Mouse (Mus musculus): ENCODE data around the gene BC049715. TPM values are rescaled to one million over a fixed set of nuclear protein-coding genes. Genes with fewer than 3 reads are reported as not detected.
"Not testable (repeated sequence)": the region's sequence is repeated elsewhere in the genome, so short reads cannot be mapped to it uniquely, and the experiment has no call there.

Gene BC049715
- polyA plus RNA-seq, 1 experiment from 2014 or later, result 2.6 TPM

GRCm38 (mm10) chr6:136795850-136796249 lies 31.6 kb upstream of the BC049715 start:
- Histone ChIP-seq H3K27me3 (replicated peaks; ENCODE audit: control insufficient read depth, insufficient read depth, low read length) (no peaks in the 10 kb centered on the region), H3K36me3 (ENCODE audit: control insufficient read depth, insufficient read depth, low read length) (no peaks in the 10 kb centered on the region), H3K27ac (ENCODE audit: low read depth, low read length) (no peak overlapping the region), H3K4me2 (no peak overlapping the region), H3K4me3 (ENCODE audit: low read depth, low read length) (no peak overlapping the region), H3K9me3 (ENCODE audit: control insufficient read depth, low read length) (no peaks in the 10 kb centered on the region), H3K4me1 (replicated peaks; ENCODE audit: control insufficient read depth, insufficient read depth, low read length) (no peaks in the 10 kb centered on the region), H3K9ac (ENCODE audit: low read depth, low read length) (no peak overlapping the region)
- WGBS, result 55% methylated on average over 6 of the region's 6 CpGs
- DNase-seq (ENCODE audit: low spot score) (no peak), ATAC-seq (replicated peaks; ENCODE audit: low FRiP score) (no peak)

GRCm38 (mm10) chr6:136797874-136798693 lies 29.3 kb upstream of the BC049715 start:
- DNase-seq (ENCODE audit: low spot score); H3K9ac ChIP-seq (ENCODE audit: low read depth, low read length); H3K27ac ChIP-seq (ENCODE audit: low read depth, low read length); H3K4me3 ChIP-seq (ENCODE audit: low read depth, low read length); H3K27me3 ChIP-seq (replicated peaks; ENCODE audit: control insufficient read depth, insufficient read depth, low read length); H3K4me1 ChIP-seq (replicated peaks; ENCODE audit: control insufficient read depth, insufficient read depth, low read length); H3K4me2 ChIP-seq; H3K36me3 ChIP-seq (ENCODE audit: control insufficient read depth, insufficient read depth, low read length); H3K9me3 ChIP-seq (ENCODE audit: control insufficient read depth, low read length): not testable (repeated sequence)
- peak; percentile 74 for ATAC-seq (replicated peaks; ENCODE audit: low FRiP score)
- WGBS, result 69% methylated on average over 3 of the region's 3 CpGs

- WGBS, result 90% methylated on average over 8 of the region's 8 CpGs
- H3K27ac ChIP-seq (ENCODE audit: low read depth, low read length), result no peak overlapping the region
Observed at GRCm38 (mm10) chr6:136800710-136801109, 26.7 kb upstream of the BC049715 start.

GRCm38 (mm10) chr6:136801274-136801673 lies 26.2 kb upstream of the BC049715 start:
- Histone ChIP-seq H3K4me2 (no peak overlapping the region), H3K9me3 (ENCODE audit: control insufficient read depth, low read length) (no peaks in the 10 kb centered on the region), H3K36me3 (ENCODE audit: control insufficient read depth, insufficient read depth, low read length) (no peaks in the 10 kb centered on the region), H3K4me3 (ENCODE audit: low read depth, low read length) (no peak overlapping the region), H3K27me3 (replicated peaks; ENCODE audit: control insufficient read depth, insufficient read depth, low read length) (no peaks in the 10 kb centered on the region), H3K27ac (ENCODE audit: low read depth, low read length) (no peak overlapping the region), H3K4me1 (replicated peaks; ENCODE audit: control insufficient read depth, insufficient read depth, low read length) (peaks cover 9% of the 10 kb centered on the region), H3K9ac (ENCODE audit: low read depth, low read length) (no peak overlapping the region)
- 86% methylated on average over 6 of the region's 6 CpGs for WGBS
- ATAC-seq (replicated peaks; ENCODE audit: low FRiP score) (no peak), DNase-seq (ENCODE audit: low spot score) (no peak)

More at GRCm38 (mm10) chr6:136800710-136801109, 26.7 kb upstream of the BC049715 start:
- Histone ChIP-seq H3K9ac (ENCODE audit: low read depth, low read length) (no peak overlapping the region), H3K36me3 (ENCODE audit: control insufficient read depth, insufficient read depth, low read length) (no peaks in the 10 kb centered on the region), H3K27me3 (replicated peaks; ENCODE audit: control insufficient read depth, insufficient read depth, low read length) (no peaks in the 10 kb centered on the region), H3K4me3 (ENCODE audit: low read depth, low read length) (no peak overlapping the region), H3K9me3 (ENCODE audit: control insufficient read depth, low read length) (no peaks in the 10 kb centered on the region), H3K4me2 (no peak overlapping the region), H3K4me1 (replicated peaks; ENCODE audit: control insufficient read depth, insufficient read depth, low read length) (peaks cover 9% of the 10 kb centered on the region)
- ATAC-seq (replicated peaks; ENCODE audit: low FRiP score) (no peak), DNase-seq (ENCODE audit: low spot score) (no peak)

- H3K9ac ChIP-seq (ENCODE audit: low read depth, low read length), result peak overlapping the region; percentile 93
- H3K27me3 ChIP-seq (replicated peaks; ENCODE audit: control insufficient read depth, insufficient read depth, low read length), result no peaks in the 10 kb centered on the region
- peaks cover 9% of the 10 kb centered on the region for H3K4me1 ChIP-seq (replicated peaks; ENCODE audit: control insufficient read depth, insufficient read depth, low read length)
- no peak for DNase-seq (ENCODE audit: low spot score)
- WGBS, result 8% methylated on average over 12 of the region's 12 CpGs
- H3K36me3 ChIP-seq (ENCODE audit: control insufficient read depth, insufficient read depth, low read length), result no peaks in the 10 kb centered on the region
- no peak; the same call in 1 of the 2 replicates for ATAC-seq (replicated peaks; ENCODE audit: low FRiP score)
- peak overlapping the region; percentile 89 for H3K4me2 ChIP-seq
- peak overlapping the region; percentile 100 for H3K27ac ChIP-seq (ENCODE audit: low read depth, low read length)
- H3K4me3 ChIP-seq (ENCODE audit: low read depth, low read length), result peak overlapping the region; percentile 62
- H3K9me3 ChIP-seq (ENCODE audit: control insufficient read depth, low read length), result no peaks in the 10 kb centered on the region
Observed at GRCm38 (mm10) chr6:136803093-136803738, 24.2 kb upstream of the BC049715 start.

GRCm38 (mm10) chr6:136803739-136804633 lies 23.4 kb upstream of the BC049715 start, which contains the start of gene Hist4h4:
Gene Hist4h4, minus strand, starts transcription at chr6:136804415.
- WGBS, result under 1% methylated on average over 50 of the region's 50 CpGs
- Histone ChIP-seq H3K4me2 (peak within 1 kb of the TSS; percentile 89), H3K36me3 (ENCODE audit: control insufficient read depth, insufficient read depth, low read length) (no peaks in the 10 kb centered on the region), H3K9ac (ENCODE audit: low read depth, low read length) (peak within 1 kb of the TSS; percentile 93), H3K4me1 (replicated peaks; ENCODE audit: control insufficient read depth, insufficient read depth, low read length) (peaks cover 9% of the 10 kb centered on the region), H3K27ac (ENCODE audit: low read depth, low read length) (peak within 1 kb of the TSS; percentile 100), H3K9me3 (ENCODE audit: control insufficient read depth, low read length) (no peaks in the 10 kb centered on the region), H3K4me3 (ENCODE audit: low read depth, low read length) (peak within 1 kb of the TSS; percentile 62), H3K27me3 (replicated peaks; ENCODE audit: control insufficient read depth, insufficient read depth, low read length) (no peaks in the 10 kb centered on the region)
- peak; percentile 93 for DNase-seq (ENCODE audit: low spot score)
- ATAC-seq (replicated peaks; ENCODE audit: low FRiP score), result peak; percentile 74

- H3K9ac ChIP-seq (ENCODE audit: low read depth, low read length), result peak overlapping the region; percentile 93
- no peaks in the 10 kb centered on the region for H3K27me3 ChIP-seq (replicated peaks; ENCODE audit: control insufficient read depth, insufficient read depth, low read length)
- H3K36me3 ChIP-seq (ENCODE audit: control insufficient read depth, insufficient read depth, low read length), result no peaks in the 10 kb centered on the region
- WGBS, result 26% methylated on average over 9 of the region's 9 CpGs
- peak overlapping the region; percentile 62 for H3K4me3 ChIP-seq (ENCODE audit: low read depth, low read length)
- no peak for DNase-seq (ENCODE audit: low spot score)
- H3K4me1 ChIP-seq (replicated peaks; ENCODE audit: control insufficient read depth, insufficient read depth, low read length), result peaks cover 15% of the 10 kb centered on the region
- no peaks in the 10 kb centered on the region for H3K9me3 ChIP-seq (ENCODE audit: control insufficient read depth, low read length)
- no peak for ATAC-seq (replicated peaks; ENCODE audit: low FRiP score)
- H3K27ac ChIP-seq (ENCODE audit: low read depth, low read length), result peak overlapping the region; percentile 100
- peak overlapping the region; percentile 89 for H3K4me2 ChIP-seq
Observed at GRCm38 (mm10) chr6:136804705-136805408, 22.6 kb upstream of the BC049715 start.

- Histone ChIP-seq H3K4me1 (replicated peaks; ENCODE audit: control insufficient read depth, insufficient read depth, low read length) (peaks cover 15% of the 10 kb centered on the region), H3K36me3 (ENCODE audit: control insufficient read depth, insufficient read depth, low read length) (no peaks in the 10 kb centered on the region), H3K4me3 (ENCODE audit: low read depth, low read length) (no peak overlapping the region; the same call in 1 of the 2 replicates), H3K27me3 (replicated peaks; ENCODE audit: control insufficient read depth, insufficient read depth, low read length) (no peaks in the 10 kb centered on the region), H3K9ac (ENCODE audit: low read depth, low read length) (no peak overlapping the region), H3K4me2 (peak overlapping the region; percentile 89), H3K9me3 (ENCODE audit: control insufficient read depth, low read length) (no peaks in the 10 kb centered on the region), H3K27ac (ENCODE audit: low read depth, low read length) (peak overlapping the region; percentile 100)
- 74% methylated on average over 1 of the region's 1 CpGs for WGBS
- DNase-seq (ENCODE audit: low spot score) (no peak), ATAC-seq (replicated peaks; ENCODE audit: low FRiP score) (no peak)
Observed at GRCm38 (mm10) chr6:136805409-136805775, 22.0 kb upstream of the BC049715 start.
